Mouse (Mus musculus): Measurements from ENCODE around the gene Rnf185.

- TF ChIP-seq CTCF (IDR thresholded peaks at IDR 0.05; ENCODE audit: extremely low read depth, insufficient read depth, insufficient read length, insufficient replicate concordance) (no peak), POLR2A (IDR thresholded peaks at IDR 0.05; ENCODE audit: low read depth, low read length) (no peak)
Observed at GRCm38 (mm10) chr11:3475489-3475888, 23.3 kb upstream of the Rnf185 start.

Data from spleen, adult 2 months (tissue).